Mouse (Mus musculus) lung, embryonic 16.5 days (tissue): Measurements from ENCODE around the gene 1700092M07Rik. TPM values are rescaled to one million over a fixed set of nuclear protein-coding genes. Genes with fewer than 3 reads are reported as not detected.

ENCODE experiments used
- ATAC-seq: fragments of 200-750 bp; cut with Nextera tagmentation; 2 replicates; pipeline ENCODE4 v1.8.0; 2017; ENCODE audit warnings: low read depth, mild to moderate bottlenecking, moderate library complexity
- H3K27ac ChIP-seq: fragments of 300-500 bp; sonication (generic); 2 replicates; pipeline ENCODE4 v1.5.1; 2014; ENCODE audit warnings: mild to moderate bottlenecking, control low read depth, low read length
- H3K27me3 ChIP-seq: fragments of 300-500 bp; sonication (generic); 2 replicates; pipeline ENCODE4 v1.6.1; 2014; ENCODE audit warnings: low read depth, low read length, mixed read lengths; ENCODE audit not compliant: control insufficient read depth, insufficient read depth
- H3K36me3 ChIP-seq: fragments of 300-500 bp; sonication (generic); 2 replicates; pipeline ENCODE4 v1.6.1; 2014; ENCODE audit warnings: low read length; ENCODE audit not compliant: control insufficient read depth, insufficient read depth
- H3K4me1 ChIP-seq: fragments of 300-500 bp; sonication (generic); replicated peaks from 2 replicates; pipeline ENCODE4 v1.6.1; 2014; ENCODE audit warnings: low read length, mixed read lengths; ENCODE audit not compliant: control insufficient read depth, insufficient read depth
- H3K4me2 ChIP-seq: fragments of 300-500 bp; sonication (generic); 2 replicates; pipeline ENCODE4 v1.6.1; 2014; ENCODE audit warnings: low read depth, low read length, control low read depth
- H3K4me3 ChIP-seq: fragments of 300-500 bp; sonication (generic); 2 replicates; pipeline ENCODE4 v1.5.1; 2014; ENCODE audit warnings: mild to moderate bottlenecking, low read length, control low read depth
- H3K9ac ChIP-seq: fragments of 300-500 bp; sonication (generic); 2 replicates; pipeline ENCODE4 v1.6.1; 2014; ENCODE audit warnings: low read length, control low read depth
- H3K9me3 ChIP-seq: fragments of 300-500 bp; sonication (generic); 2 replicates; pipeline ENCODE4 v1.6.1; 2016; ENCODE audit warnings: low read length; ENCODE audit not compliant: control insufficient read depth
- WGBS: fragments of 180-500 bp; shearing (Covaris S2); extraction: QIAGEN DNeasy Blood & Tissue Kit; methylation state at CpG from one replicate; pipeline ENCODE4 v1.1.7; 2014; 5-methylcytosine and 5-hydroxymethylcytosine counted together
- polyA plus RNA-seq: library from polyadenylated mRNA; unstranded; fragments of >200 nt; fragmentation: Nextera tagmentation; extraction: Ambion mirVana; gene quantifications from 2 replicates; pipeline ENCODE4 v1.2.1, GENCODE M21; 2015

1700092M07Rik gene
- polyA plus RNA-seq = 0.83 and 2.7 TPM in 2 replicates

GRCm38 (mm10) chr19:8740603-8741002 is at the start of gene 1700092M07Rik:
Gene 1700092M07Rik, plus strand, starts transcription at chr19:8740718.
- H3K4me2 ChIP-seq = peak within 1 kb of the TSS; percentile 50
- H3K9me3 ChIP-seq = no peaks in the 10 kb centered on the region
- peak within 1 kb of the TSS; percentile 97 for H3K27ac ChIP-seq
- ATAC-seq = no peak
- H3K9ac ChIP-seq = peak within 1 kb of the TSS; percentile 93
- H3K4me3 ChIP-seq = peak within 1 kb of the TSS; percentile 80
- WGBS = 68% methylated on average over 14 of the region's 14 CpGs
- H3K27me3 ChIP-seq = no peaks in the 10 kb centered on the region
- H3K4me1 ChIP-seq = peaks cover 17% of the 10 kb centered on the region
- peaks cover 39% of the 10 kb centered on the region for H3K36me3 ChIP-seq

GRCm38 (mm10) chr19:8691871-8692539 is 48.5 kb upstream of the 1700092M07Rik start:
- WGBS = 50% methylated on average over 9 of the region's 9 CpGs

GRCm38 (mm10) chr19:8692740-8693139 is 47.8 kb upstream of the 1700092M07Rik start:
- H3K36me3 ChIP-seq = no peaks in the 10 kb centered on the region
- H3K4me2 ChIP-seq = no peak overlapping the region
- H3K27ac ChIP-seq = no peak overlapping the region
- H3K9me3 ChIP-seq = no peaks in the 10 kb centered on the region
- no peak for ATAC-seq
- no peaks in the 10 kb centered on the region for H3K4me1 ChIP-seq
- 74% methylated on average over 5 of the region's 5 CpGs for WGBS
- no peaks in the 10 kb centered on the region for H3K27me3 ChIP-seq
- H3K4me3 ChIP-seq = no peak overlapping the region
- no peak overlapping the region for H3K9ac ChIP-seq

More at GRCm38 (mm10) chr19:8691871-8692539, 48.5 kb upstream of the 1700092M07Rik start:
- H3K9me3 ChIP-seq = no peaks in the 10 kb centered on the region
- H3K36me3 ChIP-seq = no peaks in the 10 kb centered on the region
- no peak overlapping the region for H3K4me3 ChIP-seq
- no peak for ATAC-seq
- no peaks in the 10 kb centered on the region for H3K27me3 ChIP-seq
- no peak overlapping the region for H3K4me2 ChIP-seq
- H3K9ac ChIP-seq = no peak overlapping the region
- no peaks in the 10 kb centered on the region for H3K4me1 ChIP-seq
- no peak overlapping the region for H3K27ac ChIP-seq

GRCm38 (mm10) chr19:8695330-8695729 is 45.2 kb upstream of the 1700092M07Rik start:
- ATAC-seq = no peak
- no peak overlapping the region for H3K27ac ChIP-seq
- H3K9ac ChIP-seq = no peak overlapping the region
- WGBS = 48% methylated on average over 6 of the region's 6 CpGs
- H3K9me3 ChIP-seq = no peaks in the 10 kb centered on the region
- no peak overlapping the region for H3K4me2 ChIP-seq
- H3K36me3 ChIP-seq = no peaks in the 10 kb centered on the region
- H3K27me3 ChIP-seq = no peaks in the 10 kb centered on the region
- H3K4me1 ChIP-seq = no peaks in the 10 kb centered on the region
- no peak overlapping the region for H3K4me3 ChIP-seq

GRCm38 (mm10) chr19:8699652-8700051 is 40.9 kb upstream of the 1700092M07Rik start:
- Histone ChIP-seq H3K9ac (no peak overlapping the region), H3K4me1 (no peaks in the 10 kb centered on the region), H3K27ac (no peak overlapping the region), H3K9me3 (no peaks in the 10 kb centered on the region), H3K4me3 (no peak overlapping the region), H3K27me3 (no peaks in the 10 kb centered on the region), H3K36me3 (no peaks in the 10 kb centered on the region), H3K4me2 (no peak overlapping the region)
- 75% methylated on average over 9 of the region's 9 CpGs for WGBS
- ATAC-seq = no peak

- Histone ChIP-seq H3K4me2 (no peak overlapping the region), H3K9me3 (no peaks in the 10 kb centered on the region), H3K36me3 (peaks cover 6% of the 10 kb centered on the region), H3K27me3 (no peaks in the 10 kb centered on the region), H3K9ac (no peak overlapping the region), H3K4me1 (no peaks in the 10 kb centered on the region), H3K27ac (no peak overlapping the region), H3K4me3 (no peak overlapping the region)
- 49% methylated on average over 3 of the region's 3 CpGs for WGBS
- ATAC-seq = peak; percentile 47; the same call in 1 of the 2 replicates
Measured at GRCm38 (mm10) chr19:8702458-8702857, 38.1 kb upstream of the 1700092M07Rik start.

GRCm38 (mm10) chr19:8703571-8703970 is 36.9 kb upstream of the 1700092M07Rik start:
- WGBS = 70% methylated on average over 3 of the region's 4 CpGs
- Histone ChIP-seq H3K4me2 (no peak overlapping the region), H3K27ac (no peak overlapping the region), H3K4me3 (no peak overlapping the region), H3K4me1 (no peaks in the 10 kb centered on the region), H3K9ac (no peak overlapping the region), H3K9me3 (no peaks in the 10 kb centered on the region), H3K36me3 (peaks cover 17% of the 10 kb centered on the region), H3K27me3 (no peaks in the 10 kb centered on the region)
- ATAC-seq = no peak

GRCm38 (mm10) chr19:8705026-8705708 is 35.4 kb upstream of the 1700092M07Rik start:
- WGBS = 71% methylated on average over 6 of the region's 6 CpGs
- Histone ChIP-seq H3K27me3 (no peaks in the 10 kb centered on the region), H3K9ac (no peak overlapping the region), H3K4me2 (no peak overlapping the region), H3K4me3 (no peak overlapping the region), H3K4me1 (peaks cover 6% of the 10 kb centered on the region), H3K9me3 (no peaks in the 10 kb centered on the region), H3K27ac (no peak overlapping the region), H3K36me3 (peaks cover 33% of the 10 kb centered on the region)
- no peak for ATAC-seq

- no peak overlapping the region for H3K27ac ChIP-seq
- no peaks in the 10 kb centered on the region for H3K27me3 ChIP-seq
- no peak for ATAC-seq
- H3K4me1 ChIP-seq = peaks cover 15% of the 10 kb centered on the region
- no peak overlapping the region for H3K4me3 ChIP-seq
- H3K4me2 ChIP-seq = no peak overlapping the region
- H3K36me3 ChIP-seq = peaks cover 34% of the 10 kb centered on the region
- H3K9ac ChIP-seq = no peak overlapping the region
- 71% methylated on average over 7 of the region's 7 CpGs for WGBS
- no peaks in the 10 kb centered on the region for H3K9me3 ChIP-seq
Measured at GRCm38 (mm10) chr19:8706132-8706667, 34.3 kb upstream of the 1700092M07Rik start.
